Mouse (Mus musculus) hindbrain, embryonic 10.5 days (tissue): Measurements from ENCODE around the gene Plek. TPM values are rescaled to one million over a fixed set of nuclear protein-coding genes. Genes with fewer than 3 reads are reported as not detected.
A peak's percentile ranks its signal among the peaks of the same experiment; 100 is the strongest.

Experiments
- DNase-seq: peaks from one replicate; pipeline ENCODE4 v3.0.0-alpha.2; 2017; ENCODE audit warnings: low spot score
- H3K27ac ChIP-seq: fragments of 300-500 bp; sonication (generic); 2 replicates; pipeline ENCODE4 v1.5.1; 2016; ENCODE audit warnings: mild to moderate bottlenecking, moderate library complexity
- H3K27me3 ChIP-seq: fragments of 300-500 bp; sonication (generic); 2 replicates; pipeline ENCODE4 v1.6.1; 2016; ENCODE audit warnings: mild to moderate bottlenecking; ENCODE audit not compliant: poor library complexity, insufficient read depth, severe bottlenecking
- H3K36me3 ChIP-seq: fragments of 300-500 bp; sonication (generic); 2 replicates; pipeline ENCODE4 v1.6.1; 2016; ENCODE audit warnings: mild to moderate bottlenecking, moderate library complexity
- H3K4me1 ChIP-seq: fragments of 300-500 bp; sonication (generic); replicated peaks from 2 replicates; pipeline ENCODE4 v1.6.1; 2016; ENCODE audit warnings: mild to moderate bottlenecking
- H3K4me3 ChIP-seq: fragments of 300-500 bp; sonication (generic); 2 replicates; pipeline ENCODE4 v1.5.1; 2016; ENCODE audit warnings: mild to moderate bottlenecking, moderate library complexity
- H3K9me3 ChIP-seq: fragments of 300-500 bp; sonication (generic); 2 replicates; pipeline ENCODE4 v1.6.1; 2016; ENCODE audit warnings: mild to moderate bottlenecking, moderate library complexity
- WGBS: fragments of 180-500 bp; shearing (Covaris S2); methylation state at CpG from one replicate; pipeline ENCODE4 v1.1.7; 2016; 5-methylcytosine and 5-hydroxymethylcytosine counted together
- polyA plus RNA-seq: library from polyadenylated mRNA; unstranded; fragments of >200 nt; fragmentation: Nextera tagmentation; extraction: Ambion mirVana; gene quantifications from 2 replicates; pipeline ENCODE4 v1.2.1, GENCODE M21; 2016

The Plek gene
- polyA plus RNA-seq, 1 experiment from 2014 or later: 4.9 TPM

DNA sequence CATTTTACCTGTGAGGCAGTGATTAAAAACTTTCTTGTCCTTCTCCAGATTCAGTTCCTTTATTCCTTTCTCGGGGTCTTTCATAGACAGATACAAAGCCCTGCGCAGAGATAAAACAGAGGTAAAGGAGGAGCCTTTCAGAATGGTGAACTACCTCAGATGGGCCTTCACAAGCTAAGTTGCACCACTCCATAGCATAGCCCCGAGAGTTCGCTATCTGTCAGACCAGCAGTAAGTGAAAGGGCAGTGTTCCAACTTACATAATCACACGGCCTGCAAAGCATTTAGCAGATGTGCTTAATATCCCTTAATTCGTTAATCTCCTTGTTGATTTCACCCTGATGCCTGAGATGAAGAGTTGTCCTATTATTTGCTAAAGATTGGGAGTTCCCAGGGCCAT, 59.3 kb downstream of the Plek start:
- H3K9me3 ChIP-seq: no peaks in the 10 kb centered on the region
- 90% methylated on average over 6 of the region's 6 CpGs for WGBS
- no peaks in the 10 kb centered on the region for H3K27me3 ChIP-seq
- H3K4me1 ChIP-seq: no peaks in the 10 kb centered on the region
- H3K27ac ChIP-seq: no peak overlapping the region
- DNase-seq: no peak
- H3K4me3 ChIP-seq: no peak overlapping the region
- no peaks in the 10 kb centered on the region for H3K36me3 ChIP-seq

DNA sequence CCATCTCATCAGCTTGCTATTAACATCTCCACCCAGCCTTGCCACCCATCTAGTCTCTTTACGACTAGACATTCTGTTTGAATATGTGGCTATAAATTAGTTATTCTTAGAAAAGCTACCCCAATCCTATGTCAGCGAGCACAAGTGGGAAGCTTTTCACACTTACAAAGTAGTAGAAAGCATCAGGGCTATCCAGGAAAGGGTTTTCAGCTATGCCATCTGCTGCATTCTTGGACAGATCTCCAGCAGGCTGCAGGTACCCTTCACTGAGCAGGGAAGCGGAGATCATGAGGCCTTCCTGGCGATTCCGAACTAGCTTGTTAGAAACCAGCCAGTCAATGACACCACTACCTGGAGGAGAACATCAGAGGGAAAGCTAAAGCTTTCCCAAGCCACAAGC, 62.3 kb downstream of the Plek start:
- Histone ChIP-seq H3K9me3 (no peaks in the 10 kb centered on the region), H3K4me1 (no peaks in the 10 kb centered on the region), H3K36me3 (no peaks in the 10 kb centered on the region), H3K4me3 (no peak overlapping the region), H3K27ac (no peak overlapping the region), H3K27me3 (no peaks in the 10 kb centered on the region)
- DNase-seq: no peak
- WGBS: 94% methylated on average over 5 of the region's 5 CpGs

DNA sequence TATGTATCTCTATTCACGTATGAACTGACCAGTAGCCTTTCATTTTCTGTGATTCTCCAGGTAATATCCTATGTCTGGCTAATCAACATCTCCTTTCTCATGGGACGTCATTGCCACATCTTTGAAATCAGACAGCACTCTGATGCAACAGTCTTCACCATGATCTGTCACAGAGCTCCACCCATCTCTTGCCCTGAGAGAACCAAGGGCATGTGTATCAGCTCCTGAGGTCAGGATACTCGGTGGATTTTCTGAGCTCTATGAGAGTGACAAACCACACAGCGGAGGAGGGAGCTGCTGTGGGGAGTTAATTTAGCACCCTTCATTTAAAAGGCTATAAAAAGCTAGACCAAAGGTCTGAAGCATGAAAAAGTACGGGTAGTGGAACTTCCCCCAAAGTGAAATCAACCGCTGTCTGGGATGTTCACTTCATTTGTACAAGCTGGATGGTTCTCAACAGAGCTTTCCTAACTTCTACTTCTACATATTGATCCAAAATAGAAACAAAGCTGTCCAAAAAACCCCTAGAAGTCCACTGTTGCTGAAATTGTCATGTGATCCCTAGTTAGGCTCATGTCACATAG, 64.3 kb downstream of the Plek start:
- H3K4me3 ChIP-seq: no peak overlapping the region
- H3K27ac ChIP-seq: no peak overlapping the region
- H3K9me3 ChIP-seq: no peaks in the 10 kb centered on the region
- H3K4me1 ChIP-seq: no peaks in the 10 kb centered on the region
- 88% methylated on average over 6 of the region's 6 CpGs for WGBS
- H3K36me3 ChIP-seq: no peaks in the 10 kb centered on the region
- DNase-seq: no peak
- no peaks in the 10 kb centered on the region for H3K27me3 ChIP-seq

DNA sequence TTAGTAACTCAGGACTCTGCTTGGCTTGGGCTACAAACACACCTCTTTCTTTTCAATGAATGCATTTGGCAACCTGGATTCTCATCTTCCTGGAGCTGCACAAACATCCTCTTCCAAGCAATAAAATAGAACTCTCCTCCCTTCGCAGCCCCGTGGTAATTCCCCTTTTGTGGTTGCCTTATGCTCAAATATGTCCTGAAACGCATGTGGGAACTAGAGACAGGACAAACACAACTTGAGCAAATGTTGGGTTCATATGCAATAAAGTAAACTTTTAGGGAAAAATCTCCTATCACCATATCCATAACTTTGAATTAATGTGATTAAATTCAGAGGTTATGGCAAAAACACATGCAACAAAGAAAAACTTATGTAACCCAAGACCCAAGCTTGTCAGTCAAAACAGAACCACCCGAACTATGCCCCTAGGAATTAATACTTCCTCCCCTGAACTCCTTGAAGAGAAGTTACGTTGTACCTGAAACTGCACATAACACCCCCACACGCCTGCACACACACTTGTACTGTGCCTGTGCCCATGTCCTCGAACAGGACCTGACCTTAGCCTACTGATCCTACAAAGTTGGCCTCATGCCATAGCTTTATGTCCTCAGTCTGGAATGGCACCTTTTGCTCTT, 65.5 kb downstream of the Plek start:
- no peaks in the 10 kb centered on the region for H3K36me3 ChIP-seq
- H3K27me3 ChIP-seq: no peaks in the 10 kb centered on the region
- H3K4me3 ChIP-seq: no peak overlapping the region
- DNase-seq: no peak
- H3K4me1 ChIP-seq: no peaks in the 10 kb centered on the region
- WGBS: 87% methylated on average over 7 of the region's 7 CpGs
- no peak overlapping the region for H3K27ac ChIP-seq
- no peaks in the 10 kb centered on the region for H3K9me3 ChIP-seq

DNA sequence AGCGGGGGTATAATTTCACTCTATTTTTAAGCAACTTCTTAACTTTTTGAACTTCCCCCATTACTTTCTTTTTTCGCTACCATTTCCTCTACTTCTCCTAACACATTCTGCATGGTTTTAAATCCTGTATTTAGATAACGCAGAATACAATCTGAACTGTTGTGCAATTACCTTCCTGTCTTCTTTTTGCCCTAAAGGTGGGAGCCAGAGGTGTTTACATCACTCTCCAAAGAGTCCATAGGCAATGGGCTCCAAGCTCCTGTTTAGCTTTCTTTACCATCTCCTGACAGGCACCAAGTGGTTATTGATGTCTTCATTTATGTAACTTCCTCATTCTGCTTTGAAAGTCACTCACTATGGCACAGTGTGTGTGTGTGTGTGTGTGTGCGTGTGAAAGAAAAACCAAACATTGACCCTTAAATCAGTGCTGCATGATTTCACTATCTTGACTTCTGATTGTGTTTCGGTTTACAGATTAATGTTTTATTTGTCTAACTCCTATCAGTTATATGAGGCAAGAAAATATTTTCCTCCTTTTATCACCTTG, 73.9 kb downstream of the Plek start:
- whole genome bisulfite sequencing: 90% methylated on average over 5 of the region's 5 CpGs
- Histone ChIP-seq H3K27ac (no peak overlapping the region), H3K36me3 (no peaks in the 10 kb centered on the region)

DNA sequence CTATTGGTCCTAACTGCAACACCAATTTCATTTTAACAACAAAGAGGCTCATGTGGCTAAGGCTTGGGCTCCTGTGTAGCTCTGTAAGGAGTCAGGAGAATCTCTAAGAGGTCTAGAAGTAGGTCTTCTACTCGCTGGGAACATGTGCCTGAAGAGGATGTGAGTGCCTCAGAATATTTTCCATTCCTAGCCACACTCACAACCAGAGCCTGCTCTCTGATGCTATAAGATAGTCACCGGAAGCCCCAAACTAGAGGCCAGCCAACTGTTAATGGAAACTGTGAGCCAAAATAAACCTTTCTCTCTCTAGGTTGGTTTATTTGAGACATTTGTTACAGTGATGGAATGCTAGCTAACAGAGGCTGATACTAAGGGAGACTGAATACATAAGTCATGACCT, 74.6 kb downstream of the Plek start:
- Histone ChIP-seq H3K9me3 (no peaks in the 10 kb centered on the region), H3K4me1 (no peaks in the 10 kb centered on the region), H3K4me3 (no peak overlapping the region), H3K27me3 (no peaks in the 10 kb centered on the region), H3K36me3 (no peaks in the 10 kb centered on the region), H3K27ac (no peak overlapping the region)
- DNase-seq: no peak
- 78% methylated on average over 2 of the region's 2 CpGs for WGBS

More for the DNA sequence above, 73.9 kb downstream of the Plek start:
- DNase-seq: no peak
- H3K4me3 ChIP-seq: no peak overlapping the region
- no peaks in the 10 kb centered on the region for H3K9me3 ChIP-seq
- no peaks in the 10 kb centered on the region for H3K4me1 ChIP-seq
- no peaks in the 10 kb centered on the region for H3K27me3 ChIP-seq

DNA sequence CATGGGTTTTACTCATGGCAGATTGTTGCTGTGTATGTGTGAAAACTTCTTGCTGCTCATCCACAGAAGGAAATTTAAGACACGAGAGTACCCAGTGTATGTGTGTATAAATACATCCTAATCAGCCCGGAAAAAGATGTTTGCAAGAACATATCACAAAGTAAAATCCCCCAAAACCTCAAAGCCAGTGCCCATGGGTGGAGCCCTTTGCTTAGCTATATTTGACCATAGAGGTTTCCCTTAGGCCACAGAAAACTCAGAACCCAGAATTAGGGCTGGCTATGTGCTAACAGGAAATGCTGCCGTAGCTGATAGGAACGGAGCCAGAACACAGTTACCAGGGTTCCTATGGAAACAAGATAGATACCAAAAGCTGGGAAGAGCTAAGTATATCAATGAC, 75.2 kb downstream of the Plek start:
- no peaks in the 10 kb centered on the region for H3K9me3 ChIP-seq
- 81% methylated on average over 4 of the region's 4 CpGs for WGBS
- no peak for DNase-seq
- H3K4me3 ChIP-seq: no peak overlapping the region
- H3K27ac ChIP-seq: no peak overlapping the region
- H3K27me3 ChIP-seq: no peaks in the 10 kb centered on the region
- no peaks in the 10 kb centered on the region for H3K36me3 ChIP-seq
- H3K4me1 ChIP-seq: no peaks in the 10 kb centered on the region

DNA sequence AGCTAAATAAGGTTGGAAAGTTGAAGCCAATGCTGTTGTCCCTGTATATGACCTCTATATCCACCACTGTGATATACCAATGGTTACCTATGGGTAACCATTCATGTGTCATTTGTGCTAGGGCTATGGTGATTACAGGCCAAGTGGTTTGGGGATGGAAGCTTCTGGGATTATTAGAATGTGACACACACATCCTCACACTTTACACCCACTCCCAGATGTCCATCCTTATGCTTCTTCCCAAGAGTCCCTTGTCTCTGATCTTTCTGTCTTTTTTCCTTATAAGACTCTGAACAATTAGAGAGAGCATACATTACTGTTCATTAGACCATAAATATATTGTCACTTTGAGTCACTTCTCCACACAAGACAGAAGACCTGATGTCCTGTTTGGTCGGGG, 79.1 kb downstream of the Plek start:
- Histone ChIP-seq H3K9me3 (no peaks in the 10 kb centered on the region), H3K27me3 (no peaks in the 10 kb centered on the region), H3K36me3 (no peaks in the 10 kb centered on the region), H3K4me1 (no peaks in the 10 kb centered on the region), H3K27ac (no peak overlapping the region), H3K4me3 (no peak overlapping the region)
- 95% methylated on average over 1 of the region's 1 CpGs for WGBS
- DNase-seq: no peak

DNA sequence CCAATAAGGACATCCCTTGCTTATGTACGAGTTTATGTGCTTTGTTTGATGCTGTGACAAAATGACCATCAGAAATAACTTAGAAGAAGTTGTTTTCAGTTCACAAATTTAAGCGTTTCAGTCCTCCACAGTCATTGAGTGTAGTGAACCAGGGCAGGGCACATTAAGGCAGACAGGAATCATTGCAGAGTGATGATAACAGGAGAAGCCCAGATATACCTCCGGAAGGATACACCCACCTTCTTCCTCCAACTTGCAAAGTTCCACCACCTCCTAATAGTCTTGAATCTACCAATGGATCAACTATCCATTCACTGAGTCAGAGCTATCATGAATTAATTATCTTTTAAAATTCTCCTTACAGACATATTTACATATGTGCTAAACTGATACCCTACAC, 80.2 kb downstream of the Plek start:
- no peak for DNase-seq
- no peaks in the 10 kb centered on the region for H3K9me3 ChIP-seq
- H3K4me1 ChIP-seq: no peaks in the 10 kb centered on the region
- WGBS: 87% methylated on average over 3 of the region's 3 CpGs
- H3K36me3 ChIP-seq: no peaks in the 10 kb centered on the region
- H3K27me3 ChIP-seq: no peaks in the 10 kb centered on the region
- no peak overlapping the region for H3K27ac ChIP-seq
- no peak overlapping the region for H3K4me3 ChIP-seq

DNA sequence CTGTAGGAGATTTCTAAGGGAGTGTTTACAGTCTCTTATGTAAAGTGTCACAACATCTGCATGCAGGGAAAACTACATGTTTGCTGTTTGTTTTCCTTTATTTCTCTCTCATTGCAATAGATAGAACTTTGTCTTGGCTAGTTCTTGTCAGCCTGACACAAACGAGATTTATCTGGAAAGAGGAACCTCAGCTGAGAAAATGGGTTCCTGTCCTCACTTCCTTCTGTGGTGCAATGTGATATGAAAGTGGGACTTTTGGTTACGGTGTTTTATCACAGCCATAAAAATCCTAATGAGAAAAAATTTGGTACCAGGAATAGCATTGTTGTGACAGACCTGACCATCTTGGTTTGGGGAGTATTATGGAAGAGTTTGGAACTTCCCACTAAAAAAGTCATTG, 82.5 kb downstream of the Plek start:
- H3K27me3 ChIP-seq: no peaks in the 10 kb centered on the region
- WGBS: 77% methylated on average over 2 of the region's 2 CpGs
- H3K27ac ChIP-seq: no peak overlapping the region
- no peaks in the 10 kb centered on the region for H3K4me1 ChIP-seq
- DNase-seq: no peak
- H3K36me3 ChIP-seq: no peaks in the 10 kb centered on the region
- no peaks in the 10 kb centered on the region for H3K9me3 ChIP-seq
- H3K4me3 ChIP-seq: no peak overlapping the region

DNA sequence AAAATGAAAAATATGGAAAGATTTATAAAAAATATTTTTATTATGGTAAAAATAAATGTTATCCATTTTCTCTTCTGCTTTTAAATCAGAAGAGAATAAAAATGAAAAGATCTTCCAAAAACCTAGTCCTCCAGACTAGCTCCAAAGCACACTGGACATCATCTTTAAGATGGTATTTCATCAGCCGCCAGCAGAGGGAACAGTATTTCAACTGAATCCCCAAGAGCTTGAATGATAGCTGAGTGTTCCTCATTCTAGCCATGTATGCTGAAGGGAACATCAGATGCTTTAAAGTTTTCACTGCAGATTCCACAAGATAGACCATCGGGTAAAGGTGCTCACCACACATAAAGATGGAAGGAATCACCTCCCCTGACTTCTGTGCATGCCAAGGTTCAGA, 84.4 kb downstream of the Plek start:
- 45% methylated on average over 2 of the region's 2 CpGs for WGBS
- peak; percentile 21 for DNase-seq
- no peaks in the 10 kb centered on the region for H3K9me3 ChIP-seq
- H3K36me3 ChIP-seq: no peaks in the 10 kb centered on the region
- no peak overlapping the region for H3K4me3 ChIP-seq
- H3K27me3 ChIP-seq: no peaks in the 10 kb centered on the region
- no peak overlapping the region for H3K27ac ChIP-seq
- no peaks in the 10 kb centered on the region for H3K4me1 ChIP-seq

DNA sequence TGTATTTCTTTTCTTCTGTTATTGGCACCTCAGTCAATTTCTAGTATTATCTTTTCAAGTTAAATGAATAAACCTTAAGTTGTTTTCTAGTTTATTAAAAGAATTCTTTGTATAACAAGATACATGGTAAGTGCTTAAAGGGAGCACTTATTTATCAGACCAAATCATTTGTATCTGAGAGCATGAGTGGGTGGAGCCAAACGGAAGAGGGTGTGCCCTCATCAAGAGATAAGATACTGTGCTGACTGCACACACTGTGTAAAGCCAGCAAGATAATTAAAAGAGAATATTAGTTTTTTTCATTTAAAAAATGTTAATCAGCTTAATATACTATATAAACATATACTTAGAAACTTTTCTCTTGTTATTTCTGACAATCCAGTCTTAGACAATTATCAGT, 93.7 kb downstream of the Plek start:
- Histone ChIP-seq H3K27ac (no peak overlapping the region), H3K9me3 (no peaks in the 10 kb centered on the region), H3K4me1 (no peaks in the 10 kb centered on the region), H3K27me3 (no peaks in the 10 kb centered on the region), H3K4me3 (no peak overlapping the region), H3K36me3 (peaks cover 22% of the 10 kb centered on the region)
- DNase-seq: no peak
- 91% methylated on average over 1 of the region's 1 CpGs for WGBS

DNA sequence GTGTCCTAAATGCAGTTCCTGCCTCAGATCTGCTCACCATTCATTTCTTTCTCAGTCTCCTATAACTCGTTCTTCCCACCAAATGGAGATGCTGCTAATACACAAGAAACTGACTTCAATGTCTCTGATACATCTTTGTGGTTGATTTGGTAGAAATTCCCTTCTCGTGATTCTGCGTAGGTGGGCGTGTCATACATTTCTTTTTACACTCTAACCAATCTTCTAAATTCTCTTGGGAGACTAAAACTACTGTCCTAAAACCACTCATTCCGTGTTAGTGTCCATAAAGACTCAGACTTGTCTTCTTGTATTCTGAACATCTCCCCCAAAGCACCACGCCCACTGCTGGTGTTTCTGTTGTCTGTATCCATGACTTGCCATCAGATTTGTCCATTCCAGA, 95.2 kb downstream of the Plek start:
- H3K4me1 ChIP-seq: peaks cover 4% of the 10 kb centered on the region
- peaks cover 26% of the 10 kb centered on the region for H3K36me3 ChIP-seq
- no peak for DNase-seq
- WGBS: 94% methylated on average over 6 of the region's 6 CpGs
- H3K27me3 ChIP-seq: no peaks in the 10 kb centered on the region
- H3K9me3 ChIP-seq: no peaks in the 10 kb centered on the region
- no peak overlapping the region for H3K27ac ChIP-seq
- no peak overlapping the region for H3K4me3 ChIP-seq
